Mouse (Mus musculus) hematopoietic stem cell, adult 5-6 weeks (primary cell): ENCODE measurements around the gene Hipk2. TPM values are rescaled to one million over a fixed set of nuclear protein-coding genes. Genes with fewer than 3 reads are reported as not detected.

Experiments used
- ATAC-seq, 2 experiments: fragments of 125-278 bp in 1 of 2; replicated peaks in 1 of 2; 2 replicates each; pipeline ENCODE4 v1.8.0; 2016 to 2017; ENCODE audit warnings: inconsistent platforms in 2 of 2, mild to moderate bottlenecking in 2 of 2, moderate number of reproducible peaks in 2 of 2, low read depth in 1 of 2, moderate TSS enrichment in 1 of 2; ENCODE audit not compliant: low FRiP score in 2 of 2, poor library complexity in 2 of 2, severe bottlenecking in 2 of 2, insufficient read depth in 1 of 2, low TSS enrichment in 1 of 2
- total RNA-seq: library from RNA; stranded (forward); fragments of 172-1452, 232-1000 nt; gene quantifications from 2 replicates; pipeline ENCODE4 v1.2.3, GENCODE M21; 2017

The Hipk2 gene
- total RNA-seq, 1 experiment from 2014 or later: 11.8 TPM

DNA sequence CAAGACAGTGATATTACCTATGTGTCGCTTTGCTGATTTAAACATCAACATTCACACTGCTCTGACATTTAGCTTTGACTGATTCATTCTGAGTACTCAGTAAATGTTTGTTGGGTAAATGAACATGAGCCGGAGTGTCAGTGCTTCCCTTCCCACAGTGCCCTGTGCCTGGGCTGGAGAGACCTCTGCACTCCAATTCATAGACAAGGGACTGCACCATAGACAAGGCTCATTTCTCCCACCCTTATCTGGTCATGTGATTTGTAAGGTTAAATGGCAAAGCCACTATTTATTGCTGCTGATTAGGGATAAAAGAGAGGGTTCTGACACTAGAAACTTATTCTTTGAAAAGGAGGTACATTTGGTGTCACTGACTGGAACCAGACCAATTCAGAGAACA lies 118.4 kb downstream of the Hipk2 start:
- no peak for ATAC-seq

DNA sequence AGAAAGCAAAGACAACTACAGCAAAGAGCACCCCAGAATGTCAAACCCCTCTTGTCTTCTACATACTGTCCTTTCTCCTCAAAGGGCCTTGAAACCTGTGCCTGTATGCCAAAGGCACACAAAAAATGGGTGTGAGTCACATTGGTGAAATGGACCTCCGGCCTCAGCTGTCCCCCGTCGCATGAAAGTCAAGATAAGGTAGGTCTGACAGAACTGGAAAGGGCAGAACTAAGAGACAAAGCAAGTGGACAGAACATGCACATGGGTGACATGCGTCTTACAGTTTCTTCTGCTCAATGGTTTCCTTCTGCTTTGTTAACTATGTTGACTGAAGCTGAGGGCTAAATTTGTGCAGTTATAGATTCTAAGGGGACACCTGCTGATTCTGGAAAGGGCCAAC lies 119.0 kb downstream of the Hipk2 start:
- no peak for ATAC-seq

DNA sequence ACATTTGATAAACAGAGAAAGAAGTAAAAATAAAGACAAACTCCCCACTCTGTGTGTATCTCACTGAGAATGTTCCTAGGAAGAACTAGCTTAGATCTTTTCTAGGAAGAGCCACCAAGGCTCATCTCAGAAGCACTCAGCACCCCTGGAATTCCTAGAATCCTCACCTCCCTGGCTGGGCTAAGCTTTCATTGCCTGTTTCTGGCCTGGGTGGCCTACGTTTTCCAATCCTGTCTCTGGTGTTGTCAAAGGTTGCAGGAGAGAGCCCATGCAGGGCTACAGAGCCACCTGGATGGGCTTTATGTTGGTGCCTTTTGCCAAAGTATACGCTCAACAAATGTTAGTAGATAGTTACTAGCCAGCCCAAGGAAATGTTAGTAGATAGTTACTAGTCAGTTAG lies 120.0 kb downstream of the Hipk2 start:
- no peak for ATAC-seq

- no peak for ATAC-seq
Observed at GRCm38 (mm10) chr6:38755188-38755587, 120.8 kb downstream of the Hipk2 start.

DNA sequence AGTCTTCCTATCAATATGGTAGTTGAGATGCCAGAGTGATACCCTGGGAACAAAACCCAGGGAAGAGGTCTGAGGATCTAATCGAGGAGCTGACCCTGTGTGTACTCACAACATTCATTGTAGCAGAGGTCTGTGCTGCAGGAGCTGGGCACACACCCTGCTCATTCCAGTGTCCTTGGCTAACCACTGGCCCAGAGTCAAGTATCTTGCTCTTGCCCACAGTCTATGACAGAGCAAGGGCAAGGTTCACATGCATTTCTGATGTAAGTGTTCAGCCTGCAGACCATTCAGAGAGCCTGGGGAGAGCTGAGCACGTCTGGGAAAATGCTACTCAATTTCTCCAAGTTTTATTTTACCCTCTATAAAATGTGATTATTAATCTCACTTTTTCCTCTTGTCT lies 122.2 kb downstream of the Hipk2 start:
- no peak for ATAC-seq

DNA sequence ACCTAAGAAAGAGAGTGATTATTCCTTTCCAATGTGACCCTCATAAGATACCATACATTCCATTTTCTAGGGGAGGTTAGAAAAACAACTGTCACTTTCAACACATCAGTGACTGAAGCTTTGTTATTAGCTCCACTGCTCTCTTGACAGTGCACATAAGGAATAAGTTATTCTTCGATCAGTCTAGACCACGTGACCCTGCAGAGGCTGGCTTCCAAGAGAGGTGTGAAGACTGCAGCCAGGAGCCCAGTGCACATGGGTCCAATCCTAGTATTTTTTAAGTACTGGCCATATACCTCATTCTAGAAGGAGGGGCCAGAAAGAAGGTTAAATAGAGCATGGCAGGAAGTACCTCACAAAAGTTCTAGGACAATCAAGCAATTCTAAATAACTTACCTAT lies 122.9 kb downstream of the Hipk2 start:
- ATAC-seq: no peak

GRCm38 (mm10) chr6:38752495-38752894 lies 123.5 kb downstream of the Hipk2 start:
- ATAC-seq: no peak

DNA sequence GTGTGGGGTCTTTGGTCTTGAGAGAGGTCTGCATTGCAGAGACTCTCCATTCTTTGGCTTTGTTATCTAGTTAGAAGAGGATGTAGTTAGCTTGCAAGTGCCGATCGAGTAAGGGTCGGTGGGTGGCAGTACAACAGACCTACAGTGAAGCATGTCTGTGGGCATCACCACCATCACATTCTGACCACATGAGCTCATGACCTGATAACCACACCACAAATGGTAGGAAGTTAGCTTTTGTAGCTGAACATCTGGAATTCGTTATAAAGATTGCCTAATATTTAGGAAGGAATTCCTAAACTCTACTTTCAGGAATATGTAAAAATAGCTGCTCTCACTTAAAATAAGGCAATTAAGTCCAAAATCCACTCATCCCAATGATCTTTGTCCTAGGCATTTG lies 127.9 kb downstream of the Hipk2 start:
- no peak for ATAC-seq

- ATAC-seq: no peak
Observed at GRCm38 (mm10) chr6:38743351-38743750, 132.6 kb downstream of the Hipk2 start.

- no peak for ATAC-seq
Observed at GRCm38 (mm10) chr6:38742441-38742840, 133.5 kb downstream of the Hipk2 start.

- no peak for ATAC-seq
Observed at GRCm38 (mm10) chr6:38741024-38741423, 134.9 kb downstream of the Hipk2 start.

GRCm38 (mm10) chr6:38739266-38739665 lies 136.7 kb downstream of the Hipk2 start:
- no peak for ATAC-seq

DNA sequence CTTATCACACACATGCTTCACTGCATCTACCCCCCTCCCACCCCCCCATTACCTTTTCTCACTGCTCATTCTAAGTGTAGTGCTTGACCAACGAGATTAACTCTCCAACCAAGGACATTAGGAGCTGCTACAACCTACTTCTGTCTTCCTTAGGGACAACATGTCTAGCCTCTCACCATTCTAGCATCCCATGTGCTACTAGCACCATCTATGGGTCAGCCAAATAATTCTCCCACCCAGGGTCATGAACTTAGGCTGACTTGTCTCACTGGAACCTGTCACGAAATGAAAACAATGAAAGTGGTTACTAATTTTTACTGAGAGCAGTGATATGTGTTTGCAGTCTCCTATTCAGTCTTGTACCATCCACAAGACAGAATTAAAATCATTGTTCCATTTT lies 138.2 kb downstream of the Hipk2 start:
- no peak for ATAC-seq

- peak; percentile 82 to 86 for ATAC-seq
Observed at GRCm38 (mm10) chr6:38736240-38736639, 139.7 kb downstream of the Hipk2 start.

DNA sequence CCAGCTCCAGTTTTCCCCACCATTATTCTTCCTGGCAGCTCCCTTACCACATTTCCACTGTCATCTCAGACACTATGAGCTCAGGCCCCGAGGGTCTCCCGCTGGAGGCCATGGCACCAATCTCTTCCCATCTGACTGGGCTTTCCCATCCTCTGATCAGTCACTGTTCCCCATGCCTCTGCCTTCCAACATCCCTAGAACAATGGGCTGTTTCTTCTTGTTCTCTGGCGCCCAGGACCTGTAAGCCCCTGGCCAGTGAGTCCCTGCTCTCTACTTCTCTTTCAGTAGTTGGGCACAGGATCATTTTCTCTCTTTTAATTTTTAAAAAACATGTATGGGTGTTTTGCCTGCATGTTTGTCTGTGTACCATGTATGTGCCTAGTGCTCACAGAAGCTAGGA lies 143.3 kb downstream of the Hipk2 start:
- ATAC-seq: no peak

- no peak for ATAC-seq
Observed at GRCm38 (mm10) chr6:38730169-38731146, 145.5 kb downstream of the Hipk2 start.

DNA sequence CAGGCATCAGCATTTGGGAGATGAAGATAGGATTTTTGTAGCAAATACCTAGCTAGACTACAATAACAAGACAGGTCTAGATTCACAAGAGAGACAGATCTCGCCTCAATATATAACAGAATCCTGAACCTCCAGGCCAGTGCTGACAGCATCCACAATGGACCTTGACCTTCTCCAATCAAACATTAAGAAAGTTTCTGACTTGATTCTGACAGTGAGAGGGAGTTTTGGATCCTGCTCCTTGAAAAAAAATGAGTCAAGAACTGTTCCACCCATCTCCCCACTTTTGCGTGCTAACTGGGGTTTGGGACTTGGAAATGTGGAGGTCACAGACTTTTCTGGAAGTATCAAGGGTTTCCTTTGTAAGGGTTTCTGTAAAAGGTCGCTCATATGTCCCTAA lies 150.4 kb downstream of the Hipk2 start:
- ATAC-seq: no peak

GRCm38 (mm10) chr6:38721361-38721760 lies 154.6 kb downstream of the Hipk2 start:
- no peak for ATAC-seq

DNA sequence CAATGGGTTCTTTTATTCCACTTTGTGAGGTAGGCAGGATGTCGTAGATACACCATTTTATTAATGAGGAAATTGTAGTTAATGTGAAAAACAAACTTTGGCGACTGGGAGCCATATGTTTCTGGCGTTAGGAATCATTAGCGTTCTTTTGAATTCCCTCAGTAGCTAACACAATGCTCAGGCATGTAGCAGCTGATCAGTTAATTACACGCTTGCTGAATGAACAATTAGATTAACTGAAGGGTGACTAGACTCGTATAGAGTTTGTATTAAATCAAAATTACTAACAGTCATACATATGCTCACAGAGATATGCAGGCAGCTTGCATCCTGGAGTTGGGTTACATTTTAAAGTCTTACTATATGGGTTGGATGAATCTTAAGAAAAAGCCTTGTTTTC lies 156.7 kb downstream of the Hipk2 start:
- no peak for ATAC-seq
